Mouse (Mus musculus) ES-Bruce4 (cell line): ENCODE measurements around the gene Kcnj6. TPM values are rescaled to one million over a fixed set of nuclear protein-coding genes. Genes with fewer than 3 reads are reported as not detected.

Experiments
- H3K27ac ChIP-seq: 2 replicates; pipeline ENCODE4 v1.5.1; 2012; ENCODE audit warnings: low read length, inconsistent platforms; ENCODE audit not compliant: insufficient read depth
- H3K27me3 ChIP-seq: 2 replicates; pipeline ENCODE4 v1.6.1; 2012; ENCODE audit warnings: mild to moderate bottlenecking, low read length, inconsistent platforms; ENCODE audit not compliant: control insufficient read depth, poor library complexity, insufficient read depth, severe bottlenecking
- H3K36me3 ChIP-seq: 2 replicates; pipeline ENCODE4 v1.6.1; 2012; ENCODE audit warnings: inconsistent platforms, mild to moderate bottlenecking, low read length, moderate library complexity; ENCODE audit not compliant: control insufficient read depth, poor library complexity, insufficient read depth, severe bottlenecking
- H3K4me1 ChIP-seq: one replicate; pipeline ENCODE4 v1.8.1; 2011; ENCODE audit warnings: low read length; ENCODE audit not compliant: control insufficient read depth, insufficient read depth
- H3K4me3 ChIP-seq: 2 replicates; pipeline ENCODE4 v1.5.1; 2011; ENCODE audit warnings: low read depth, mild to moderate bottlenecking, low read length
- H3K9ac ChIP-seq: 2 replicates; pipeline ENCODE4 v1.6.1; 2012; ENCODE audit warnings: low read depth, mild to moderate bottlenecking, inconsistent platforms; ENCODE audit not compliant: poor library complexity, severe bottlenecking
- H3K9me3 ChIP-seq: replicated peaks from 2 replicates; pipeline ENCODE4 v1.6.1; 2012; ENCODE audit warnings: mild to moderate bottlenecking, low read length, inconsistent platforms; ENCODE audit not compliant: control insufficient read depth, poor library complexity, insufficient read depth, severe bottlenecking
- CTCF ChIP-seq: IDR thresholded peaks from one replicate; pipeline ENCODE4 v1.8.1; 2011; ENCODE audit warnings: low read depth, low read length
- EP300 ChIP-seq: IDR thresholded peaks from 2 replicates; pipeline ENCODE4 v1.6.1; 2011; ENCODE audit warnings: low read depth, low read length; ENCODE audit not compliant: insufficient read depth
- POLR2A ChIP-seq: IDR thresholded peaks from one replicate; pipeline ENCODE4 v1.8.1; 2011; ENCODE audit warnings: low read length; ENCODE audit not compliant: insufficient read depth
- polyA plus RNA-seq: library from polyadenylated mRNA; stranded (reverse); fragments of >200 nt; gene quantifications from 2 replicates; pipeline ENCODE4 v1.2.4, GENCODE M21; 2011; ENCODE audit warnings: low read depth; ENCODE audit not compliant: missing spikeins, insufficient read depth, insufficient read length

The Kcnj6 gene
- polyA plus RNA-seq, 1 experiment: not detected

GRCm38 (mm10) chr16:94995542-94996131, 1.9 kb downstream of the Kcnj6 start:
- Histone ChIP-seq H3K4me3 (no peak overlapping the region), H3K9me3 (no peaks in the 10 kb centered on the region), H3K9ac (no peak overlapping the region), H3K27me3 (no peaks in the 10 kb centered on the region; the same call in 1 of the 2 replicates), H3K27ac (no peak overlapping the region), H3K36me3 (no peaks in the 10 kb centered on the region), H3K4me1 (no peaks in the 10 kb centered on the region)
- TF ChIP-seq POLR2A: no peak
- no peak for TF ChIP-seq CTCF
- no peak for TF ChIP-seq EP300

GRCm38 (mm10) chr16:94994924-94995323, 2.6 kb downstream of the Kcnj6 start:
- no peak overlapping the region for H3K4me3 ChIP-seq
- no peaks in the 10 kb centered on the region for H3K9me3 ChIP-seq
- no peaks in the 10 kb centered on the region for H3K4me1 ChIP-seq
- H3K27me3 ChIP-seq: no peaks in the 10 kb centered on the region; the same call in 1 of the 2 replicates
- TF ChIP-seq POLR2A: no peak
- TF ChIP-seq EP300: no peak
- no peak for TF ChIP-seq CTCF
- H3K27ac ChIP-seq: no peak overlapping the region
- H3K9ac ChIP-seq: no peak overlapping the region
- H3K36me3 ChIP-seq: no peaks in the 10 kb centered on the region

GRCm38 (mm10) chr16:94994148-94994547, 3.4 kb downstream of the Kcnj6 start:
- TF ChIP-seq EP300 (no peak), POLR2A (no peak), CTCF (no peak)
- no peaks in the 10 kb centered on the region; the same call in 1 of the 2 replicates for H3K27me3 ChIP-seq
- H3K27ac ChIP-seq: no peak overlapping the region
- H3K9ac ChIP-seq: no peak overlapping the region
- H3K4me1 ChIP-seq: no peaks in the 10 kb centered on the region
- H3K36me3 ChIP-seq: no peaks in the 10 kb centered on the region
- H3K9me3 ChIP-seq: no peaks in the 10 kb centered on the region
- H3K4me3 ChIP-seq: no peak overlapping the region

GRCm38 (mm10) chr16:94990114-94990513, 7.4 kb downstream of the Kcnj6 start:
- no peaks in the 10 kb centered on the region for H3K9me3 ChIP-seq
- no peak overlapping the region for H3K9ac ChIP-seq
- H3K27me3 ChIP-seq: no peaks in the 10 kb centered on the region
- H3K27ac ChIP-seq: no peak overlapping the region
- no peaks in the 10 kb centered on the region for H3K36me3 ChIP-seq
- H3K4me3 ChIP-seq: no peak overlapping the region
- no peaks in the 10 kb centered on the region for H3K4me1 ChIP-seq
- TF ChIP-seq EP300 (no peak), CTCF (no peak), POLR2A (no peak)

- H3K27ac ChIP-seq: no peak overlapping the region
- H3K4me3 ChIP-seq: no peak overlapping the region
- no peaks in the 10 kb centered on the region for H3K27me3 ChIP-seq
- H3K9ac ChIP-seq: no peak overlapping the region
- no peak for TF ChIP-seq EP300
- no peak for TF ChIP-seq POLR2A
- TF ChIP-seq CTCF: no peak
- H3K4me1 ChIP-seq: no peaks in the 10 kb centered on the region
- no peaks in the 10 kb centered on the region for H3K9me3 ChIP-seq
- no peaks in the 10 kb centered on the region for H3K36me3 ChIP-seq
Observed at GRCm38 (mm10) chr16:94986731-94987130, 10.8 kb downstream of the Kcnj6 start.

- Histone ChIP-seq H3K27me3 (no peaks in the 10 kb centered on the region), H3K9me3 (no peaks in the 10 kb centered on the region), H3K4me3 (no peak overlapping the region), H3K27ac (no peak overlapping the region), H3K9ac (no peak overlapping the region), H3K4me1 (no peaks in the 10 kb centered on the region), H3K36me3 (no peaks in the 10 kb centered on the region)
- TF ChIP-seq POLR2A: no peak
- no peak for TF ChIP-seq CTCF
- no peak for TF ChIP-seq EP300
Observed at GRCm38 (mm10) chr16:94984263-94984662, 13.2 kb downstream of the Kcnj6 start.
